ENCODE assay signal across 8 mouse cellular contexts in genomic region chr17:12290735-12291134, GRCm38 (mm10). TPM values are rescaled to one million over a fixed set of nuclear protein-coding genes. Genes with fewer than 3 reads are reported as not detected.
DNase-seq lines count a peak whose midpoint lies in the region; ATAC-seq and TF ChIP-seq lines count a peak whose summit lies in the region.

No protein-coding gene starts in this region.

- no peaks in the 10 kb centered on the region for H3K4me1 ChIP-seq in stomach, postnatal 0 days (replicated peaks; ENCODE audit: control insufficient read depth, insufficient read depth)
- H3K4me1 ChIP-seq in liver, postnatal 0 days (ENCODE audit: insufficient read depth), result 0 out of 2 replicates have a peak, but pooled peaks cover 2% of the 10 kb centered on the region

- H3K36me3 ChIP-seq in stomach, postnatal 0 days (ENCODE audit: control insufficient read depth, insufficient read depth, low read length), result no peaks in the 10 kb centered on the region
- no peaks in the 10 kb centered on the region for H3K36me3 ChIP-seq in liver, postnatal 0 days (replicated peaks; ENCODE audit: insufficient read depth, low read length)

- H3K4me2 ChIP-seq in stomach, postnatal 0 days (replicated peaks; ENCODE audit: low read depth), result no peak overlapping the region
- H3K4me2 ChIP-seq in liver, postnatal 0 days (ENCODE audit: low read depth, low read length), result no peak overlapping the region

- H3K9me3 ChIP-seq in stomach, postnatal 0 days (ENCODE audit: control insufficient read depth, low read length), result no peaks in the 10 kb centered on the region
- H3K9me3 ChIP-seq in liver, postnatal 0 days (ENCODE audit: low read length), result no peaks in the 10 kb centered on the region

- H3K9ac ChIP-seq in stomach, postnatal 0 days (ENCODE audit: low read length), result no peak overlapping the region
- H3K9ac ChIP-seq in liver, postnatal 0 days (replicated peaks), result no peak overlapping the region

- no peak for TF ChIP-seq CTCF in layer of hippocampus, adult 2 months (conservative IDR thresholded peaks at IDR 0.05)
- TF ChIP-seq CTCF in stomach, postnatal 0 days (IDR thresholded peaks at IDR 0.05; ENCODE audit: low read depth), result no peak
- no peak for TF ChIP-seq CTCF in liver, postnatal 0 days (IDR thresholded peaks at IDR 0.05; ENCODE audit: low read depth)

- H3K4me3 ChIP-seq in layer of hippocampus, adult 2 months, result no peak overlapping the region
- no peak overlapping the region for H3K4me3 ChIP-seq in stomach, postnatal 0 days (ENCODE audit: low read depth, low read length)
- H3K4me3 ChIP-seq in liver, postnatal 0 days (ENCODE audit: low read depth, low read length), result no peak overlapping the region

- 29% methylated on average over 10 of the region's 10 CpGs for WGBS in stomach, postnatal 0 days
- WGBS in liver, postnatal 0 days (ENCODE audit: insufficient replicate concordance), result 67% methylated on average over 10 of the region's 10 CpGs

- ATAC-seq in granulocyte monocyte progenitor cell, adult 5-6 weeks (replicated peaks; ENCODE audit: poor library complexity, severe bottlenecking), result peak; percentile 63
- peak; percentile 58; the same call in 1 of the 2 replicates for ATAC-seq in stomach, postnatal 0 days (ENCODE audit: low FRiP score, low TSS enrichment)
- no peak for ATAC-seq in liver, postnatal 0 days

- H3K27me3 ChIP-seq in stomach, postnatal 0 days (ENCODE audit: control insufficient read depth, insufficient read depth, low read length), result no peaks in the 10 kb centered on the region
- H3K27me3 ChIP-seq in liver, postnatal 0 days (ENCODE audit: insufficient read depth, low read length), result no peaks in the 10 kb centered on the region

- TF ChIP-seq EP300 in stomach, postnatal 0 days (optimal IDR thresholded peaks at IDR 0.05), result no peak
- no peak for TF ChIP-seq EP300 in liver, postnatal 0 days (IDR thresholded peaks at IDR 0.05; ENCODE audit: low read depth)

- peak; percentile 29 to 62 for DNase-seq in layer of hippocampus, adult 2 months (ENCODE audit: low spot score in 2 of 2)
- no peak for DNase-seq in layer of hippocampus, postnatal 36 days
- DNase-seq in brain, embryonic 18.5 days (ENCODE audit: low read depth, low spot score), result peak; percentile 81
- peak; percentile 81 for DNase-seq in lung, postnatal 36 days
- no peak for DNase-seq in stomach, postnatal 0 days (ENCODE audit: low spot score)
- DNase-seq in spleen, adult 18-20 months, result no peak
- DNase-seq in liver, postnatal 0 days, result no peak

- no peak overlapping the region for H3K27ac ChIP-seq in layer of hippocampus, adult 2 months
- no peak overlapping the region for H3K27ac ChIP-seq in stomach, postnatal 0 days (replicated peaks)
- no peak overlapping the region for H3K27ac ChIP-seq in liver, postnatal 0 days (ENCODE audit: low read depth)

RNA-seq across cellular contexts. Expression of gene Map3k4, which starts 27.9 kb away (rescaled TPM):
- 10 to 100 TPM; 72.4 to 73.8 TPM for total RNA-seq in layer of hippocampus, adult 2 months (2021)
- 10 to 100 TPM; 63.5 to 78.5 TPM for total RNA-seq in layer of hippocampus, postnatal 36 days (2021)
- total RNA-seq in granulocyte monocyte progenitor cell, adult 5-6 weeks (2014; fragmentation: Nextera tagmentation), result 9.4 and 22.7 TPM in 2 replicates
- total RNA-seq in granulocyte monocyte progenitor cell, adult 5-6 weeks (2017), result 22.9 and 34.1 TPM in 2 replicates
- polyA plus RNA-seq in stomach, postnatal 0 days (2015; fragmentation: Nextera tagmentation; extraction: Ambion mirVana), result 25.8 and 35.6 TPM in 2 replicates
- 9.8 and 13.0 TPM in 2 replicates for polyA plus RNA-seq in liver, postnatal 0 days (2015; fragmentation: Nextera tagmentation; extraction: Ambion mirVana)

Comparison
In these comparisons a context has a peak if more than half of its experiments do, and no peak if none do; other contexts are left out.
1. DNase-seq: peak in layer of hippocampus, adult 2 months (2 of 2), brain, embryonic 18.5 days (single experiment) and lung, postnatal 36 days (single experiment); none in layer of hippocampus, postnatal 36 days (0 of 2), stomach, postnatal 0 days (single experiment), spleen, adult 18-20 months (0 of 2) and liver, postnatal 0 days (single experiment).